Mouse (Mus musculus) cortical plate, adult 2 months (tissue): ENCODE data around the gene Bricd5.

Experiments
- CTCF ChIP-seq: fragments of 200-500 bp; IDR thresholded peaks from 2 replicates; pipeline ENCODE4 v1.5.1; 2011; ENCODE audit warnings: mild to moderate bottlenecking, control low read depth, low read length; ENCODE audit not compliant: insufficient read depth; ENCODE audit errors: extremely low read depth
- POLR2A ChIP-seq: fragments of 200-500 bp; IDR thresholded peaks from 2 replicates; pipeline ENCODE4 v1.6.1; 2011; ENCODE audit warnings: mild to moderate bottlenecking, low read length, control low read depth; ENCODE audit not compliant: insufficient read depth; ENCODE audit errors: extremely low read depth

GRCm38 (mm10) chr17:24479431-24479830 is 5.7 kb downstream of the Bricd5 start:
- TF ChIP-seq CTCF (no peak), POLR2A (no peak)
